Mouse (Mus musculus) MEL (cell line): Measurements from ENCODE around the gene Parp11. TPM values are rescaled to one million over a fixed set of nuclear protein-coding genes. Genes with fewer than 3 reads are reported as not detected.

Source experiments
- DNase-seq: peaks from one replicate; pipeline ENCODE4 v3.0.0; 2011; ENCODE audit warnings: low read depth, low spot score
- H3K27ac ChIP-seq: 2 replicates; pipeline ENCODE4 v1.5.1; 2012; ENCODE audit warnings: low read depth, mild to moderate bottlenecking, control low read depth, low read length, moderate library complexity; ENCODE audit not compliant: control insufficient read depth
- H3K27me3 ChIP-seq, 2 experiments: fragments of 150-350 bp in 1 of 2; sonication (generic) in 1 of 2; 2 replicates each; pipeline ENCODE4 v1.6.1; 2012; ENCODE audit warnings: low read length in 2 of 2, mild to moderate bottlenecking in 2 of 2, improper control_type of control experiment in 1 of 2, moderate library complexity in 1 of 2; ENCODE audit not compliant: insufficient read depth in 2 of 2, control insufficient read depth in 1 of 2
- H3K36me3 ChIP-seq, 2 experiments: 2 replicates each; pipeline ENCODE4 v1.6.1; 2012 to 2014; ENCODE audit warnings: low read length in 2 of 2, improper control_type of control experiment in 1 of 2, inconsistent platforms in 1 of 2, mild to moderate bottlenecking in 1 of 2; ENCODE audit not compliant: insufficient read depth in 2 of 2, control insufficient read depth in 1 of 2
- H3K4me1 ChIP-seq, 2 experiments: fragments of 150-350 bp in 1 of 2; sonication (generic) in 1 of 2; 2 replicates each; pipeline ENCODE4 v1.6.1; 2012; ENCODE audit warnings: low read length in 2 of 2, improper control_type of control experiment in 1 of 2, mild to moderate bottlenecking in 1 of 2; ENCODE audit not compliant: insufficient read depth in 2 of 2, control insufficient read depth in 1 of 2
- H3K4me3 ChIP-seq, 2 experiments: fragments of 150-350 bp in 1 of 2; sonication (generic) in 1 of 2; 2 replicates each; pipeline ENCODE4 v1.5.1; 2012; ENCODE audit warnings: low read depth in 2 of 2, low read length in 2 of 2, mild to moderate bottlenecking in 2 of 2, moderate library complexity in 2 of 2, control low read depth in 1 of 2, improper control_type of control experiment in 1 of 2; ENCODE audit not compliant: control insufficient read depth in 1 of 2, insufficient read depth in 1 of 2
- H3K79me2 ChIP-seq: 2 replicates; pipeline ENCODE4 v1.6.1; 2012; ENCODE audit warnings: mild to moderate bottlenecking, low read length, moderate library complexity; ENCODE audit not compliant: control insufficient read depth, poor library complexity, insufficient read depth
- H3K9ac ChIP-seq: 2 replicates; pipeline ENCODE4 v1.6.1; 2012; ENCODE audit warnings: low read depth, mild to moderate bottlenecking, control low read depth, low read length, moderate library complexity; ENCODE audit not compliant: control insufficient read depth, poor library complexity, severe bottlenecking
- H3K9me3 ChIP-seq: fragments of 150-350 bp; sonication (generic); replicated peaks from 2 replicates; pipeline ENCODE4 v1.6.1; 2012; ENCODE audit warnings: mild to moderate bottlenecking, low read length, improper control_type of control experiment, moderate library complexity; ENCODE audit not compliant: insufficient read depth
- CTCF ChIP-seq, 3 experiments: IDR thresholded peaks in 2 of 3; conservative IDR thresholded peaks in 1 of 3; 2 replicates each; pipeline ENCODE4 v1.5.1; 2011 to 2012; ENCODE audit warnings: low read length in 3 of 3, low read depth in 2 of 3, mild to moderate bottlenecking in 2 of 3, improper control_type of control experiment in 1 of 3, inconsistent platforms in 1 of 3, mixed read lengths in 1 of 3, moderate library complexity in 1 of 3; ENCODE audit not compliant: control insufficient read depth in 1 of 3, insufficient read depth in 1 of 3, poor library complexity in 1 of 3, severe bottlenecking in 1 of 3
- ELF1 ChIP-seq: IDR thresholded peaks from 2 replicates; pipeline ENCODE4 v1.6.1; 2014; ENCODE audit warnings: low read depth, mild to moderate bottlenecking, inconsistent platforms, low read length, improper control_type of control experiment, moderate library complexity
- EP300 ChIP-seq, 2 experiments: IDR thresholded peaks; 2 replicates each; pipeline ENCODE4 v1.6.1; 2011; ENCODE audit warnings: improper control_type of control experiment in 2 of 2, low read length in 2 of 2, low read depth in 1 of 2, mild to moderate bottlenecking in 1 of 2
- GATA1 ChIP-seq: IDR thresholded peaks from 2 replicates; pipeline ENCODE4 v1.6.1; 2011; ENCODE audit warnings: low read depth, low read length, improper control_type of control experiment
- HCFC1 ChIP-seq: IDR thresholded peaks from 2 replicates; pipeline ENCODE4 v1.6.1; 2012; ENCODE audit warnings: low read depth, mild to moderate bottlenecking, inconsistent platforms, low read length, improper control_type of control experiment, moderate library complexity
- MYB ChIP-seq: IDR thresholded peaks from 2 replicates; pipeline ENCODE4 v1.6.1; 2011; ENCODE audit warnings: mild to moderate bottlenecking, low read depth, low read length, improper control_type of control experiment
- MYC ChIP-seq: IDR thresholded peaks from 2 replicates; pipeline ENCODE4 v1.6.1; 2011; ENCODE audit warnings: low read depth, mild to moderate bottlenecking, low read length, improper control_type of control experiment, moderate library complexity
- NELFE ChIP-seq: IDR thresholded peaks from 2 replicates; pipeline ENCODE4 v1.6.1; 2011; ENCODE audit warnings: low read depth, low read length, improper control_type of control experiment
- NRF1 ChIP-seq: IDR thresholded peaks from 2 replicates; pipeline ENCODE4 v1.6.1; 2014; ENCODE audit warnings: low read depth, mild to moderate bottlenecking, inconsistent platforms, low read length, improper control_type of control experiment, moderate library complexity; ENCODE audit not compliant: poor library complexity, insufficient read depth, severe bottlenecking
- RAD21 ChIP-seq: IDR thresholded peaks from 2 replicates; pipeline ENCODE4 v1.6.1; 2011; ENCODE audit warnings: mild to moderate bottlenecking, low read depth, low read length, improper control_type of control experiment
- SMC3 ChIP-seq: IDR thresholded peaks from 2 replicates; pipeline ENCODE4 v1.6.1; 2011; ENCODE audit warnings: low read depth, low read length, improper control_type of control experiment
- TBP ChIP-seq: IDR thresholded peaks from 2 replicates; pipeline ENCODE4 v1.8.0; 2011; ENCODE audit warnings: low read depth, low read length, improper control_type of control experiment
- TCF12 ChIP-seq: IDR thresholded peaks from 2 replicates; pipeline ENCODE4 v1.6.1; 2014; ENCODE audit warnings: low read depth, mild to moderate bottlenecking, inconsistent platforms, low read length, improper control_type of control experiment, moderate library complexity
- UBTF ChIP-seq: IDR thresholded peaks from 2 replicates; pipeline ENCODE4 v1.6.1; 2012; ENCODE audit warnings: low read depth, mild to moderate bottlenecking, inconsistent platforms, low read length, improper control_type of control experiment, moderate library complexity, borderline replicate concordance; ENCODE audit not compliant: insufficient read depth
- ZKSCAN1 ChIP-seq: IDR thresholded peaks from 2 replicates; pipeline ENCODE4 v1.6.1; 2012; ENCODE audit warnings: low read depth, mild to moderate bottlenecking, inconsistent platforms, low read length, improper control_type of control experiment, moderate library complexity
- polyA plus RNA-seq, 2 experiments: library from polyadenylated mRNA; stranded (reverse) in 1 of 2; unstranded in 1 of 2; fragments of >175 nt in 1 of 2; fragments of >200 nt in 1 of 2; gene quantifications; 2 replicates each; pipeline versions ENCODE4 v1.2.1 to v1.2.4; 2012; ENCODE audit warnings: low replicate concordance in 2 of 2, low read depth in 1 of 2; ENCODE audit not compliant: insufficient read length in 2 of 2, insufficient read depth in 1 of 2, missing spikeins in 1 of 2
- total RNA-seq: library from RNA; depleted of rRNA; stranded (reverse); fragments of 300-350 nt; gene quantifications from 2 replicates; pipeline ENCODE4 v1.2.3, GENCODE M21; 2012

Parp11 gene
- total and polyA plus RNA-seq, 3 experiments = 5.9 to 8.2 TPM; not detected in 1

GRCm38 (mm10) chr6:127454809-127455208 is 8.2 kb downstream of the Parp11 start:
- Histone ChIP-seq H3K79me2 (peaks cover 3% of the 10 kb centered on the region; the same call in 1 of the 2 replicates), H3K36me3 (peaks cover 0 to 13% of the 10 kb centered on the region in 2 experiments; a peak in 2 of 4 replicates), H3K9ac (no peak overlapping the region), H3K4me1 (peaks cover 5 to 7% of the 10 kb centered on the region in 2 experiments), H3K27ac (no peak overlapping the region), H3K27me3 (no peaks in the 10 kb centered on the region), H3K9me3 (no peaks in the 10 kb centered on the region), H3K4me3 (no peak overlapping the region; a peak in 1 of 4 replicates)
- no peak for TF ChIP-seq HCFC1
- no peak for TF ChIP-seq ZKSCAN1
- TF ChIP-seq TCF12 = no peak
- no peak for DNase-seq

DNA sequence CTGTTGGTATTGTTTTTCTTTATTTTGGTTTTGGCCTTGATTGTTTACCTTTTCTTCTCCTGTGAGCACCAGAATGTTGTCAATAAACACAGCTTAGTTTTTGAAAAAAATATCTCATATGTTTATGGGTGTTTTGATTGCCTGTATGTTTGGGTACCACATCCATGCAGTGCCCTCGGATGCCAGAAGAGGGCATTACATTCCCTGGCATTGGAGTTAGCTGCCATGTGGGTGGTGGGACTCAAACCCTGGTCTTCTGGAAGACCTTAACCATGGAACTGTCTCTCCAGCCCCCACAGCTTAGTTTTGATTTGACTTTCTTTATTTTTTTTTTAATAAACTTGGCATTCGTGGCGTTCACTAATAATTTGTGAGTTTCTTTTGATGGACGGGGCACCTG is 8.8 kb downstream of the Parp11 start:
- Histone ChIP-seq H3K4me3 (no peak overlapping the region), H3K9me3 (no peaks in the 10 kb centered on the region), H3K9ac (no peak overlapping the region), H3K36me3 (peaks cover 0 to 13% of the 10 kb centered on the region in 2 experiments; a peak in 2 of 4 replicates), H3K27ac (no peak overlapping the region), H3K79me2 (peaks cover 3% of the 10 kb centered on the region; the same call in 1 of the 2 replicates), H3K27me3 (no peaks in the 10 kb centered on the region), H3K4me1 (peaks cover 5 to 7% of the 10 kb centered on the region in 2 experiments)
- DNase-seq = peak; percentile 20
- TF ChIP-seq TCF12 = no peak
- TF ChIP-seq ELF1 = no peak
- no peak for TF ChIP-seq GATA1
- peak; percentile 27 to 45 (median 32); a peak in 5 of 6 replicates for TF ChIP-seq CTCF (IDR thresholded peaks at IDR 0.05 in 2 of 3, conservative IDR thresholded peaks at IDR 0.05 in 1 of 3; ENCODE audit: control insufficient read depth in 1 of 3, insufficient read depth in 1 of 3, low read depth in 2 of 3, low read length in 3 of 3, poor library complexity in 1 of 3, severe bottlenecking in 1 of 3)
- no peak for TF ChIP-seq UBTF
- TF ChIP-seq EP300 (IDR thresholded peaks at IDR 0.05; ENCODE audit: low read depth in 1 of 2, low read length in 2 of 2) = no peak
- no peak for TF ChIP-seq TBP
- TF ChIP-seq RAD21 = peak; percentile 16; the same call in 1 of the 2 replicates
- peak; percentile 18; the same call in 1 of the 2 replicates for TF ChIP-seq SMC3

GRCm38 (mm10) chr6:127456769-127457168 is 10.1 kb downstream of the Parp11 start:
- H3K4me1 ChIP-seq = peaks cover 5 to 7% of the 10 kb centered on the region in 2 experiments
- no peak for DNase-seq

More at GRCm38 (mm10) chr6:127456769-127457168, 10.1 kb downstream of the Parp11 start:
- H3K27me3 ChIP-seq = no peaks in the 10 kb centered on the region
- no peak overlapping the region for H3K4me3 ChIP-seq
- H3K36me3 ChIP-seq = peaks cover 0 to 13% of the 10 kb centered on the region in 2 experiments; a peak in 2 of 4 replicates
- TF ChIP-seq NRF1 = no peak
- no peak for TF ChIP-seq MYC
- TF ChIP-seq GATA1 = no peak
- no peak for TF ChIP-seq CTCF (IDR thresholded peaks at IDR 0.05 in 2 of 3, conservative IDR thresholded peaks at IDR 0.05 in 1 of 3; ENCODE audit: control insufficient read depth in 1 of 3, insufficient read depth in 1 of 3, low read depth in 2 of 3, low read length in 3 of 3, poor library complexity in 1 of 3, severe bottlenecking in 1 of 3)
- no peak for TF ChIP-seq MYB
- no peak for TF ChIP-seq NELFE
- no peak overlapping the region for H3K9ac ChIP-seq
- no peaks in the 10 kb centered on the region for H3K9me3 ChIP-seq
- peaks cover 5% of the 10 kb centered on the region for H3K79me2 ChIP-seq
- H3K27ac ChIP-seq = no peak overlapping the region
